Mouse (Mus musculus): ENCODE measurements around the gene Srsf3.

- TF ChIP-seq CTCF (IDR thresholded peaks at IDR 0.05; ENCODE audit: control insufficient read depth, insufficient read depth, low read length) (no peak), POLR2A (IDR thresholded peaks at IDR 0.05; ENCODE audit: borderline replicate concordance, control insufficient read depth, low read depth, low read length) (no peak)
Observed at GRCm38 (mm10) chr17:29071820-29072219, 39.4 kb downstream of the Srsf3 start.

Measured in bone marrow, adult 2 months (tissue).